Mouse (Mus musculus): ENCODE data around the gene G6pc.
"Not testable (repeated sequence)": the region's sequence is repeated elsewhere in the genome, so short reads cannot be mapped to it uniquely, and the experiment has no call there.

G6pc gene

GRCm38 (mm10) chr11:101367326-101367935 is at the start of gene G6pc:
Gene G6pc (plus strand): TSS chr11:101367561.
- DNase-seq (ENCODE audit: low spot score), result no peak

GRCm38 (mm10) chr11:101323609-101324008 is 43.8 kb upstream of the G6pc start:
- peak; percentile 80 for DNase-seq (ENCODE audit: low spot score)

GRCm38 (mm10) chr11:101324763-101325162 is 42.6 kb upstream of the G6pc start, which contains the start of gene Aoc2:
Gene Aoc2 (plus strand): TSS chr11:101325063.
- DNase-seq (ENCODE audit: low spot score), result no peak

- DNase-seq (ENCODE audit: low spot score), result not testable (repeated sequence)
These were observed 42.2 kb upstream of the G6pc start for GRCm38 (mm10) chr11:101325201-101325600.

GRCm38 (mm10) chr11:101326147-101326546 is 41.2 kb upstream of the G6pc start:
- DNase-seq (ENCODE audit: low spot score), result no peak

- DNase-seq (ENCODE audit: low spot score), result no peak
These were observed 40.0 kb upstream of the G6pc start for GRCm38 (mm10) chr11:101327311-101327710.

GRCm38 (mm10) chr11:101328941-101329635 is 38.3 kb upstream of the G6pc start:
- no peak for DNase-seq (ENCODE audit: low spot score)

- DNase-seq (ENCODE audit: low spot score), result no peak
These were observed 36.9 kb upstream of the G6pc start, which contains the start of gene Aoc3 for GRCm38 (mm10) chr11:101330371-101330924. Gene Aoc3 (plus strand): TSS chr11:101330605.

GRCm38 (mm10) chr11:101330961-101331360 is 36.4 kb upstream of the G6pc start:
- not testable (repeated sequence) for DNase-seq (ENCODE audit: low spot score)

- DNase-seq (ENCODE audit: low spot score), result no peak
These were observed 34.8 kb upstream of the G6pc start for GRCm38 (mm10) chr11:101332537-101332936.

- DNase-seq (ENCODE audit: low spot score), result peak; percentile 45
These were observed 33.3 kb upstream of the G6pc start for GRCm38 (mm10) chr11:101334023-101334422.

- peak; percentile 84 for DNase-seq (ENCODE audit: low spot score)
These were observed 32.8 kb upstream of the G6pc start for GRCm38 (mm10) chr11:101334516-101334915.

- no peak for DNase-seq (ENCODE audit: low spot score)
These were observed 31.7 kb upstream of the G6pc start for GRCm38 (mm10) chr11:101335685-101336084.

GRCm38 (mm10) chr11:101338123-101338760 is 29.1 kb upstream of the G6pc start:
- DNase-seq (ENCODE audit: low spot score), result peak; percentile 87

- no peak for DNase-seq (ENCODE audit: low spot score)
These were observed 20.1 kb upstream of the G6pc start for GRCm38 (mm10) chr11:101347083-101347775.

- no peak for DNase-seq (ENCODE audit: low spot score)
These were observed 18.6 kb upstream of the G6pc start for GRCm38 (mm10) chr11:101348774-101349173.

- no peak for DNase-seq (ENCODE audit: low spot score)
These were observed 18.1 kb upstream of the G6pc start for GRCm38 (mm10) chr11:101349216-101349615.

GRCm38 (mm10) chr11:101351100-101351720 is 16.2 kb upstream of the G6pc start:
- DNase-seq (ENCODE audit: low spot score), result no peak

GRCm38 (mm10) chr11:101351721-101352111 is 15.6 kb upstream of the G6pc start:
- DNase-seq (ENCODE audit: low spot score), result no peak

GRCm38 (mm10) chr11:101353436-101353835 is 13.9 kb upstream of the G6pc start:
- DNase-seq (ENCODE audit: low spot score), result no peak

- no peak for DNase-seq (ENCODE audit: low spot score)
These were observed 12.8 kb upstream of the G6pc start for GRCm38 (mm10) chr11:101354438-101355010.

Data from embryo, embryonic 10.5 days (tissue).